Mouse (Mus musculus): ENCODE data around the gene Ptprj. TPM values are rescaled to one million over a fixed set of nuclear protein-coding genes. Genes with fewer than 3 reads are reported as not detected.
A peak's percentile ranks its signal among the peaks of the same experiment; 100 is the strongest.

The Ptprj gene
- polyA plus RNA-seq, 1 experiment from 2014 or later = 1.1 TPM

DNA sequence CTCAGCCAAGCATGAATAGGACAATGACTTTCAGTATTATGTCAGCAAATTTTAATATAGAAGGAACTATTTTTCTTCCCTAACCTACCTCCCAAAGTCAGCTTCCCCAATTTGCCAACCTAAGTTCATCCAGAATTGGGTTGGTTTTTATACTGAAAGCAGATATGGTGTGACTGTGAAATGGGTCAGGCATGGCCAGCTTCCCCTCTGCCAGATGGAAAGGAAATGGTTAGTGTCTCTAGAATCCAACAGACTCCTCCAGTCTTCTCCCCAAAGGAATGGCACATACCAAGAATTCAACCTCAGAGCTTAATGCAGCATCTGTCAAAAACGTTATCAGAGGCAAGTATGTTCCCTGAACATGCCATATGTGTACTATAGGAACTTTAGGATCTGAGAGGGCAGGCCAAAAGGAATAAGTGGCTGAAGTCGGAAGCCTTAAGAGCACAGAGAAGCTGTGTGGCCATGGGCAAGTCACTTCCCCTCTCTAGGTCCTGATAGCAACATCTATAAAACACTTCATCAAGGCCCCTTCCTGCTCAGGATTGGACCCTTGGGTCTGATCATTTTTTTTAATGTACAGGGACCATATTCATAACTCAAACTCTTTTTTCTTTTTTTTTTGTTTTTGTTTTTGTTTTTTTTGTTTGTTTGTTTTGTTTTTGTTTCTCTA lies 21.3 kb downstream of the Ptprj start:
- 72% methylated on average over 2 of the region's 2 CpGs for WGBS
- Histone ChIP-seq H3K27me3 (ENCODE audit: control insufficient read depth, insufficient read depth, low read length) (no peaks in the 10 kb centered on the region), H3K9ac (ENCODE audit: low read length) (no peak overlapping the region), H3K4me2 (ENCODE audit: low read depth, low read length) (no peak overlapping the region), H3K4me3 (ENCODE audit: low read length) (no peak overlapping the region), H3K36me3 (ENCODE audit: control insufficient read depth, insufficient read depth) (no peaks in the 10 kb centered on the region), H3K9me3 (replicated peaks; ENCODE audit: control insufficient read depth, low read length) (no peaks in the 10 kb centered on the region), H3K4me1 (ENCODE audit: control insufficient read depth, insufficient read depth, low read length) (peaks cover 9% of the 10 kb centered on the region), H3K27ac (ENCODE audit: low read length) (no peak overlapping the region)
- ATAC-seq (replicated peaks; ENCODE audit: extremely low read depth, insufficient read depth, low FRiP score) = no peak

- no peak overlapping the region for H3K9ac ChIP-seq (ENCODE audit: low read length)
- H3K9me3 ChIP-seq (replicated peaks; ENCODE audit: control insufficient read depth, low read length) = no peaks in the 10 kb centered on the region
- no peak for ATAC-seq (replicated peaks; ENCODE audit: extremely low read depth, insufficient read depth, low FRiP score)
- peaks cover 13% of the 10 kb centered on the region for H3K4me1 ChIP-seq (ENCODE audit: control insufficient read depth, insufficient read depth, low read length)
- no peak overlapping the region for H3K4me2 ChIP-seq (ENCODE audit: low read depth, low read length)
- H3K4me3 ChIP-seq (ENCODE audit: low read length) = no peak overlapping the region
- no peak overlapping the region for H3K27ac ChIP-seq (ENCODE audit: low read length)
- H3K36me3 ChIP-seq (ENCODE audit: control insufficient read depth, insufficient read depth) = no peaks in the 10 kb centered on the region
- WGBS = 86% methylated on average over 11 of the region's 11 CpGs
- H3K27me3 ChIP-seq (ENCODE audit: control insufficient read depth, insufficient read depth, low read length) = no peaks in the 10 kb centered on the region
Measured at GRCm38 (mm10) chr2:90558361-90558760, 22.1 kb downstream of the Ptprj start.

DNA sequence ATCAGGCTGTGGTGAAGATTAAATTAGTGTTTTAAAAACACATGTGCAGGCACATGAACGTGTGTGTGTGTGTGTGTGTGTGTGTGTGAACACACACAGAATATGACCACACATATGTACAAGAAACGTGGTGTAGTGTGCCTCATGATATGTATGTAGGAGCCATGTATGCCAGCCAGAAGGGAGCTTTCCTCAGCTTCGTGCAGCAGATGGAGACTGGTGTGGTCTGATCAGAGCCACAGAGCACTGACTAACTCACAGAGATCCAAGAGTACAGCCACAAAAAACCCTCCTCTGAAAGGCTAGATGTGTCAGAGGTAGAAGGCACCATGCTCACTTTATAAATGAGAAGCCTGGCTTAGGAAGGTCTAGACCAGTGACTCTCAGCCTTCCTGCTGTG lies 22.5 kb downstream of the Ptprj start:
- H3K4me3 ChIP-seq (ENCODE audit: low read length) = no peak overlapping the region
- 72% methylated on average over 3 of the region's 3 CpGs for WGBS
- no peak overlapping the region for H3K4me2 ChIP-seq (ENCODE audit: low read depth, low read length)
- H3K9me3 ChIP-seq (replicated peaks; ENCODE audit: control insufficient read depth, low read length) = no peaks in the 10 kb centered on the region
- H3K9ac ChIP-seq (ENCODE audit: low read length) = no peak overlapping the region
- H3K36me3 ChIP-seq (ENCODE audit: control insufficient read depth, insufficient read depth) = no peaks in the 10 kb centered on the region
- H3K27ac ChIP-seq (ENCODE audit: low read length) = no peak overlapping the region
- ATAC-seq (replicated peaks; ENCODE audit: extremely low read depth, insufficient read depth, low FRiP score) = no peak
- H3K27me3 ChIP-seq (ENCODE audit: control insufficient read depth, insufficient read depth, low read length) = no peaks in the 10 kb centered on the region
- peaks cover 13% of the 10 kb centered on the region for H3K4me1 ChIP-seq (ENCODE audit: control insufficient read depth, insufficient read depth, low read length)

- Histone ChIP-seq H3K27ac (ENCODE audit: low read length) (no peak overlapping the region), H3K4me3 (ENCODE audit: low read length) (no peak overlapping the region), H3K4me1 (ENCODE audit: control insufficient read depth, insufficient read depth, low read length) (peaks cover 7% of the 10 kb centered on the region), H3K36me3 (ENCODE audit: control insufficient read depth, insufficient read depth) (no peaks in the 10 kb centered on the region), H3K9me3 (replicated peaks; ENCODE audit: control insufficient read depth, low read length) (no peaks in the 10 kb centered on the region), H3K4me2 (ENCODE audit: low read depth, low read length) (no peak overlapping the region), H3K9ac (ENCODE audit: low read length) (no peak overlapping the region), H3K27me3 (ENCODE audit: control insufficient read depth, insufficient read depth, low read length) (no peaks in the 10 kb centered on the region)
- 74% methylated on average over 5 of the region's 5 CpGs for WGBS
- ATAC-seq (replicated peaks; ENCODE audit: extremely low read depth, insufficient read depth, low FRiP score) = no peak
Measured at GRCm38 (mm10) chr2:90555744-90556143, 24.7 kb downstream of the Ptprj start.

DNA sequence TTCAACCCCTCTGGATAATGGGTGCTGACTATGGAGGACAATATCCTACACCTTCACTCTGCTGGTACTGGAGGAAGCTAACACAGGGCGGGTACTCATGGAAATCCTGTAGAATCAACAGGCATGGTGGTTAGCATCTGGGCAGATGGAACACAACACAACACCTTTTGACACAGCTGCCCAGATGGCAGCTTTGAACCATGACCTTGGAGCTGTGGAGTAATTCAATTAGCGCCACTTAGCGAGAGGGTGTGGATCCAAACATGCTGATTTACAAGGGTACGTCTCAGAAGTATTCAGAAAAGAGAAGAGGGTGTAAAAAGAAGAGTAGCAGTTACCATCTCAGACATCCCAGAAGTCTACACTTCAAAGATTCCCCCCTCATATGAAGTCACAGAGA lies 25.6 kb downstream of the Ptprj start:
- 85% methylated on average over 4 of the region's 4 CpGs for WGBS
- Histone ChIP-seq H3K4me3 (ENCODE audit: low read length) (no peak overlapping the region), H3K4me1 (ENCODE audit: control insufficient read depth, insufficient read depth, low read length) (peaks cover 7% of the 10 kb centered on the region), H3K27ac (ENCODE audit: low read length) (no peak overlapping the region), H3K9me3 (replicated peaks; ENCODE audit: control insufficient read depth, low read length) (no peaks in the 10 kb centered on the region), H3K9ac (ENCODE audit: low read length) (no peak overlapping the region), H3K36me3 (ENCODE audit: control insufficient read depth, insufficient read depth) (no peaks in the 10 kb centered on the region), H3K27me3 (ENCODE audit: control insufficient read depth, insufficient read depth, low read length) (no peaks in the 10 kb centered on the region), H3K4me2 (ENCODE audit: low read depth, low read length) (no peak overlapping the region)
- ATAC-seq (replicated peaks; ENCODE audit: extremely low read depth, insufficient read depth, low FRiP score) = no peak

DNA sequence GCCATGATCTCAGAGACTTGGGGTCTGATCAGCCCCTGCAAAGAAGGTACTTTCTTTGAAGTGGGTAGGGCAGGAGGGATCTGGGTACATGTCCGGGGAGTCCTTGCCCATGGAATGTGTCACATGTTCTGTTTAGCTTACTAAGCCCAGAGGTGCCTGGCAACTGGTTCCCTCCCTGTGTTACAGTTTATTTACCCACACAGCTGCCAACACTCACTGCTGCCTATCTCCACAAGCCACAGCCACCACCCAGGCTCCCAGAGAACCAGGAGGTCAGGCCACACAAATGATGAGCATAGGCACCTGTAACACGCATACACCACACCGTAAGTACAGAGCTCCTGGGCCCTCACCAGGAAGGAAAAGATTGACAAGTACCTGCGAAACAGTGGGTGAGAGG lies 26.6 kb downstream of the Ptprj start:
- 58% methylated on average over 4 of the region's 4 CpGs for WGBS
- Histone ChIP-seq H3K27ac (ENCODE audit: low read length) (no peak overlapping the region), H3K36me3 (ENCODE audit: control insufficient read depth, insufficient read depth) (no peaks in the 10 kb centered on the region), H3K4me3 (ENCODE audit: low read length) (no peak overlapping the region), H3K9me3 (replicated peaks; ENCODE audit: control insufficient read depth, low read length) (no peaks in the 10 kb centered on the region), H3K4me1 (ENCODE audit: control insufficient read depth, insufficient read depth, low read length) (peaks cover 7% of the 10 kb centered on the region), H3K9ac (ENCODE audit: low read length) (no peak overlapping the region), H3K27me3 (ENCODE audit: control insufficient read depth, insufficient read depth, low read length) (no peaks in the 10 kb centered on the region), H3K4me2 (ENCODE audit: low read depth, low read length) (no peak overlapping the region)
- peak; percentile 66 for ATAC-seq (replicated peaks; ENCODE audit: extremely low read depth, insufficient read depth, low FRiP score)

- Histone ChIP-seq H3K9me3 (replicated peaks; ENCODE audit: control insufficient read depth, low read length) (no peaks in the 10 kb centered on the region), H3K27ac (ENCODE audit: low read length) (no peak overlapping the region), H3K4me1 (ENCODE audit: control insufficient read depth, insufficient read depth, low read length) (peaks cover 7% of the 10 kb centered on the region), H3K4me2 (ENCODE audit: low read depth, low read length) (no peak overlapping the region), H3K4me3 (ENCODE audit: low read length) (no peak overlapping the region), H3K27me3 (ENCODE audit: control insufficient read depth, insufficient read depth, low read length) (no peaks in the 10 kb centered on the region), H3K9ac (ENCODE audit: low read length) (no peak overlapping the region), H3K36me3 (ENCODE audit: control insufficient read depth, insufficient read depth) (no peaks in the 10 kb centered on the region)
- no peak for ATAC-seq (replicated peaks; ENCODE audit: extremely low read depth, insufficient read depth, low FRiP score)
- WGBS = 90% methylated on average over 6 of the region's 6 CpGs
Measured at GRCm38 (mm10) chr2:90550656-90551055, 29.8 kb downstream of the Ptprj start.

- Histone ChIP-seq H3K27me3 (ENCODE audit: control insufficient read depth, insufficient read depth, low read length) (no peaks in the 10 kb centered on the region), H3K9me3 (replicated peaks; ENCODE audit: control insufficient read depth, low read length) (no peaks in the 10 kb centered on the region), H3K9ac (ENCODE audit: low read length) (no peak overlapping the region), H3K4me1 (ENCODE audit: control insufficient read depth, insufficient read depth, low read length) (no peaks in the 10 kb centered on the region), H3K36me3 (ENCODE audit: control insufficient read depth, insufficient read depth) (no peaks in the 10 kb centered on the region), H3K4me2 (ENCODE audit: low read depth, low read length) (no peak overlapping the region), H3K27ac (ENCODE audit: low read length) (no peak overlapping the region), H3K4me3 (ENCODE audit: low read length) (no peak overlapping the region)
- ATAC-seq (replicated peaks; ENCODE audit: extremely low read depth, insufficient read depth, low FRiP score) = no peak
- WGBS = 75% methylated on average over 5 of the region's 5 CpGs
Measured at GRCm38 (mm10) chr2:90548541-90548940, 31.9 kb downstream of the Ptprj start.

DNA sequence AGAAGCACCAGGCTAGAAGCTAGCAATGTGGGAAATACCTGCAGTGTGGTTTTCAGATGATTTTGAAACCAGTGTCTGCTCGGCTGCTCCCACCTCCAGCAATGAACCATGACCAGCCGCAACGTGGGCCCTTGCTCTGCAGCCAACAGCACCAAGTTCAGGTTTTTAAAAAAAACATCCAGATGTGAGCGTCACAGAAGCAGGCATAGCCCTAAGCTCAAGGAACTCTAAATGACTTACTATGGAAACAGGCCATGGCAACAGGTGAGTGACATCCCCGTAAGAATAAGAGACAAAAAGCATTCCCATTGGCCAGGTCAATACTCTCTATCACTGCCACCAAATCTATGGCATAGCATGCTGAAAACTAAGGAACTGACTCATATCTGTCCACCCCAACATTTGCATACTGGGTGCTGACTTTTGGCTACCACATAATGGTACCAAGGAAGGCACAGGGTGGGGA lies 33.3 kb downstream of the Ptprj start:
- Histone ChIP-seq H3K27me3 (ENCODE audit: control insufficient read depth, insufficient read depth, low read length) (no peaks in the 10 kb centered on the region), H3K4me2 (ENCODE audit: low read depth, low read length) (no peak overlapping the region), H3K27ac (ENCODE audit: low read length) (no peak overlapping the region), H3K36me3 (ENCODE audit: control insufficient read depth, insufficient read depth) (no peaks in the 10 kb centered on the region), H3K9me3 (replicated peaks; ENCODE audit: control insufficient read depth, low read length) (no peaks in the 10 kb centered on the region), H3K9ac (ENCODE audit: low read length) (no peak overlapping the region), H3K4me1 (ENCODE audit: control insufficient read depth, insufficient read depth, low read length) (no peaks in the 10 kb centered on the region), H3K4me3 (ENCODE audit: low read length) (no peak overlapping the region)
- ATAC-seq (replicated peaks; ENCODE audit: extremely low read depth, insufficient read depth, low FRiP score) = no peak
- WGBS = 90% methylated on average over 5 of the region's 5 CpGs

Measured in heart, embryonic 16.5 days (tissue).